Mouse (Mus musculus) embryonic fibroblast, embryonic 13.5 days (primary cell): ENCODE results near the gene Gm45783. TPM values are rescaled to one million over a fixed set of nuclear protein-coding genes. Genes with fewer than 3 reads are reported as not detected.
"Not testable (repeated sequence)": the region's sequence is repeated elsewhere in the genome, so short reads cannot be mapped to it uniquely, and the experiment has no call there.

Experiments used
- H3K27ac ChIP-seq: 2 replicates; pipeline ENCODE4 v1.5.1; 2012; ENCODE audit warnings: low read length, control low read depth, inconsistent platforms; ENCODE audit not compliant: insufficient read depth
- H3K4me1 ChIP-seq: 2 replicates; pipeline ENCODE4 v1.6.1; 2011; ENCODE audit warnings: low read length; ENCODE audit not compliant: control insufficient read depth, insufficient read depth
- H3K4me3 ChIP-seq: 2 replicates; pipeline ENCODE4 v1.5.1; 2011; ENCODE audit warnings: mild to moderate bottlenecking, control low read depth, low read length; ENCODE audit not compliant: insufficient read depth
- CTCF ChIP-seq: IDR thresholded peaks from 2 replicates; pipeline ENCODE4 v1.5.1; 2011; ENCODE audit warnings: mild to moderate bottlenecking, control low read depth, low read length, moderate library complexity, borderline replicate concordance; ENCODE audit not compliant: insufficient read depth
- POLR2A ChIP-seq: IDR thresholded peaks from 2 replicates; pipeline ENCODE4 v1.6.1; 2011; ENCODE audit warnings: low read depth, mild to moderate bottlenecking, control low read depth, low read length, moderate library complexity
- polyA plus RNA-seq: library from polyadenylated mRNA; stranded (reverse); fragments of >200 nt; gene quantifications from 2 replicates; pipeline ENCODE4 v1.2.4, GENCODE M21; 2011; ENCODE audit warnings: low read depth; ENCODE audit not compliant: missing spikeins, insufficient read length

The Gm45783 gene
- not detected in 2 replicates for polyA plus RNA-seq

- not testable (repeated sequence) for H3K4me3 ChIP-seq, H3K27ac ChIP-seq, H3K4me1 ChIP-seq
These were observed at the start of gene Gm45783 for GRCm38 (mm10) chr7:7374431-7374830. Gene Gm45783, minus strand, starts transcription at chr7:7374573.

DNA sequence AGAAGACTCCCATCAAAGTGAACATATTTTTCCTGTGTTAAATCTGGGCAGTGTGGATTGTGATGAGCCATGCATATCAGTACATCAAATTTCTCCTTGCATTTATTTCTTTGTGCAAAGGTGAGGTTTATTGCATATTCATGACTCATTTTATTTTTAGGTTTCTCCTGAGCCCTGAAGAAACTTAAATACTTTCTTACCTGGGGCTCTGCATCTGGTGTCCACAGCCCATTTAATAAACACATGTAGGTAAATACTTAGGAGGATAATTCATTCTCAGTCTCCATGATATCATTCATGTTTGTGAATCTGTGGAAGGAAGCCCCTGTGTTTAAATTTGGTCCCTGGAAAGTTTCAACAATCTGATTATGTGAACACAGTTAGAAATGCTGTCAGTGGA, 25.2 kb upstream of the Gm45783 start, which contains the start of gene Vmn2r31:
Vmn2r31 (minus strand) TSS at position 101 of the 400 bp plus-strand sequence.
- not testable (repeated sequence) for H3K4me3 ChIP-seq, H3K27ac ChIP-seq, H3K4me1 ChIP-seq

- H3K4me1 ChIP-seq, H3K4me3 ChIP-seq, H3K27ac ChIP-seq: not testable (repeated sequence)
These were observed 36.9 kb downstream of the Gm45783 start, which contains the start of gene Vmn2r30 for GRCm38 (mm10) chr7:7337509-7337908. Gene Vmn2r30, minus strand, starts transcription at chr7:7337609.

DNA sequence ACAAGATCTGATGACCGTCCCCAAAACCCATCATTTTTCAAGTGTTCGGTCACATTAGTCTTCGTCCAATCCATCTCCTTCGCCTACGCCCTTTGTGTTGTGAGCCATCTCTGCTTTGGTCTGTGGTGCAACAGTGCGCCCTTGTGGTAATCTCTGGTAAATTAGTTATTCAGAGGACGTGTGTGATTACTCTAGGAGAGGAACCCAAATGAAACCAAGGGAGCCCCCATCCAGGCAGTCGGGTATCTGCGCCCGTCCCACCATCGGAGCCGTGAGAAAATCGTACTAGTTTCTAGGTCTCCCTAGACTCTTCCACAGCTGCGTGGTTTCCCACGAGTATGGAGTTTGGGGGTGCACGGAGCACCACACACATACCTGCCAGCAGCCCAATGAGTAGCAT, 78.8 kb downstream of the Gm45783 start:
- TF ChIP-seq CTCF (peak; percentile 47; the same call in 1 of the 2 replicates), POLR2A (no peak)
- no peak overlapping the region for H3K4me3 ChIP-seq
- H3K4me1 ChIP-seq = no peaks in the 10 kb centered on the region
- no peak overlapping the region for H3K27ac ChIP-seq

Other genes starting within 250 kb of the Gm45783 start
- gene Zfp773, start 237.8 kb downstream of the Gm45783 start, polyA plus RNA-seq = 0.13 and 0.26 TPM in 2 replicates
- 2.0 and 2.6 TPM in 2 replicates for gene Zfp418, start 203.2 kb downstream of the Gm45783 start, polyA plus RNA-seq
- gene Zfp772, start 164.6 kb downstream of the Gm45783 start, polyA plus RNA-seq = 3.6 and 4.0 TPM in 2 replicates
- gene Vmn2r29, start 127.2 kb downstream of the Gm45783 start, polyA plus RNA-seq = 0.35 and 0.83 TPM in 2 replicates
- gene Gm45844, start 96.3 kb downstream of the Gm45783 start, polyA plus RNA-seq = 2.0 and 2.1 TPM in 2 replicates
- gene Clcn4, start 73.7 kb downstream of the Gm45783 start, polyA plus RNA-seq = 40.2 and 45.4 TPM in 2 replicates
- not detected in 2 replicates for gene Vmn2r30, start 37.0 kb downstream of the Gm45783 start, polyA plus RNA-seq
- not detected in 2 replicates for gene Vmn2r31, start 25.1 kb upstream of the Gm45783 start, polyA plus RNA-seq
- not detected in 2 replicates for gene Vmn2r32, start 105.4 kb upstream of the Gm45783 start, polyA plus RNA-seq
- not detected in 2 replicates for gene Vmn2r33, start 192.2 kb upstream of the Gm45783 start, polyA plus RNA-seq